Mouse (Mus musculus) macrophage (primary cell): Measurements from ENCODE around the gene Rbm34. TPM values are rescaled to one million over a fixed set of nuclear protein-coding genes. Genes with fewer than 3 reads are reported as not detected.
"Not testable (repeated sequence)": the region's sequence is repeated elsewhere in the genome, so short reads cannot be mapped to it uniquely, and the experiment has no call there.

Experiments
- H3K27ac ChIP-seq: fragments of 350-480 bp; formaldehyde crosslinking; 2 replicates; pipeline ENCODE4 v1.9.0; 2021
- H3K36me3 ChIP-seq: fragments of 350-480 bp; formaldehyde crosslinking; 2 replicates; pipeline ENCODE4 v1.9.0; 2021; ENCODE audit errors: inconsistent target
- H3K4me3 ChIP-seq: fragments of 350-480 bp; formaldehyde crosslinking; 2 replicates; pipeline ENCODE4 v1.9.0; 2021; ENCODE audit errors: inconsistent target
- H3K79me2 ChIP-seq: fragments of 350-480 bp; formaldehyde crosslinking; 2 replicates; pipeline ENCODE4 v1.9.0; 2021; ENCODE audit errors: inconsistent target
- WGBS: methylation state at CpG from one replicate; pipeline ENCODE4 v1.1.7; 2026; ENCODE audit warnings: inconsistent platforms; ENCODE audit not compliant: missing documents; 5-methylcytosine and 5-hydroxymethylcytosine counted together
- polyA plus RNA-seq: library from polyadenylated mRNA; stranded (reverse); fragments of 250-400 nt; gene quantifications from 3 replicates; pipeline ENCODE4 v1.2.4, GENCODE M21; 2018; ENCODE audit warnings: inconsistent platforms

Gene Rbm34
- polyA plus RNA-seq, 1 experiment from 2014 or later = 19.6 TPM

DNA sequence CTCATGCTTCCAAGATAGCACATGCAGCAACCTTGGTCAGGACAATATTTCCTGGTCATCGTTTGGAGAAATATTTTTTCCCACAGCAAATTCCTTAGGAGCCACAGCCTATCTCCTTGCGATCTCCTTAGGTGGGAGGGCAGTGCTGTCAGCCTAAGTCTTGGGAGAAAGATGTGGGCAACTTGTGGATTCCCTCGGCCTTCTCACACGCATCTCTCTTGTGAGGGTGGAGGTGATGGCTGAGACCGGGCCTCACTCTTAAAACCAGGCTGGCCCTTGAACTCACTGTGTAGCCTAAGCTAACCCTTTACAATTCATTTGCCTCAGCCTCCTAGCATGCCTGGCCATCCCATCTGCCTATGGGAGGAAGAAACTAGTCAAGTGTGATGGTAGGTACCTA, 51.2 kb downstream of the Rbm34 start:
- H3K4me3 ChIP-seq = no peak overlapping the region
- no peaks in the 10 kb centered on the region for H3K36me3 ChIP-seq
- no peaks in the 10 kb centered on the region for H3K79me2 ChIP-seq
- H3K27ac ChIP-seq = peak overlapping the region; percentile 97
- WGBS = 94% methylated on average over 5 of the region's 5 CpGs

GRCm38 (mm10) chr8:126919255-126919654, 51.6 kb downstream of the Rbm34 start:
- Histone ChIP-seq H3K27ac (peak overlapping the region; percentile 97), H3K4me3 (no peak overlapping the region), H3K79me2 (no peaks in the 10 kb centered on the region), H3K36me3 (no peaks in the 10 kb centered on the region)
- 86% methylated on average over 2 of the region's 2 CpGs for WGBS

GRCm38 (mm10) chr8:126918356-126918755, 52.5 kb downstream of the Rbm34 start:
- Histone ChIP-seq H3K4me3 (no peak overlapping the region), H3K36me3 (no peaks in the 10 kb centered on the region), H3K27ac (no peak overlapping the region), H3K79me2 (no peaks in the 10 kb centered on the region)
- WGBS = 91% methylated on average over 1 of the region's 1 CpGs

- WGBS = 81% methylated on average over 6 of the region's 6 CpGs
- Histone ChIP-seq H3K4me3 (no peak overlapping the region), H3K79me2 (no peaks in the 10 kb centered on the region), H3K27ac (no peak overlapping the region), H3K36me3 (no peaks in the 10 kb centered on the region)
Measured at GRCm38 (mm10) chr8:126917179-126917905, 53.5 kb downstream of the Rbm34 start.

DNA sequence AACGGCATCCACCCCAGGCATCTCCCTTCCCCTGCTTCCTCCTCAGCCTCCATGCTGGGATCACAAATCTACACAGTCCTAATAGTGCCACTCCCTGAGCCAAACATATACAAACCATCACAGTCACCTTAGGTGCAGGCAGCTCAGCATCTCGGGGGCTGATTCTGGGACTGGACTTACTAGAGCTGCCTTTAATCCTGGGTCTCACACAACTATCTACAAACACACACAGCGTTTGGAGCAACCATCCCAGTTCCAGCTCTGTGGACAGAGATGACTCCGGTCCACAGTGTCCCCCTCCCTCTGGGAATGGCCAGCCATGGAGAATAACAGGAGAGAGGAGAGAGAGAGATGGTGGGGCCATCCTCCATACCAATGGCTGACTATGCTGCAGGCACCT, 54.3 kb downstream of the Rbm34 start:
- WGBS = 100% methylated on average over 2 of the region's 4 CpGs
- Histone ChIP-seq H3K4me3 (no peak overlapping the region), H3K36me3 (no peaks in the 10 kb centered on the region), H3K27ac (no peak overlapping the region), H3K79me2 (no peaks in the 10 kb centered on the region)

DNA sequence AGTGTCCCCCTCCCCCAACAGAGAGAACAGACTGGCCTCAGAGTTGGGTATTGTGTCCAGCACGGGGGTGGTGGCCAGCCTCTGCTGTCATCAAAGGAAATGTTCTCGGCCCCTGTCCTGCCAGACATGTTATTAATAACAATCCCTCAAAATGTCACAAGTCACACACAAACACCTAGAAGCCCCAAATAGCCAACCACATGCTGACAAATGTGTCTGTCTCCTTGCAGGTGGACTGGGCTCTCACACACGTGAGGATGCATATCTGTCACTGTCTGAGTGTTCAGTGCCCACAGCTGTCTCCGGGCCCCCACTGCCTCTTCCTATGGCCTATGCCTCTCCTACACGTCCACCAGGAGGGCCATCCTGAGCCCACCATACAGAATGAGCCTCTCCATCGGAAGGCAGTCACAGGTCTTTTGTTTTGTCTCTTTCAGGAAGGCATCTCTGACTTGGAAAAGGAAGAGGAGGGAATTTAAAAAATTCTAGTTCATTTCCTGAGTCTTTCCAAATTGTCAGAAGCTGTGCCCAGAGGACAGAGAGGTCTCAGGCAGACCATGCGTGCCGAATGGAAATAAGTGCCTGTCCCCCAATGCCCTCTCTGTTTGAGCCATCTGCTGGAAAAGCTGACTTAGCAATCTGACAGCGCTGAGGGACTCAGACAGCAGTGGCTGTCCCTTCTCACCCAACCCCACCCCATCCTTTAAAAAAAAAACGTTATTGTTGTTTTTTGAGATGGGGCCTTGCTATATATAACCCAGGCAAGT, 56.1 kb downstream of the Rbm34 start:
- H3K36me3 ChIP-seq = no peaks in the 10 kb centered on the region
- H3K27ac ChIP-seq = no peak overlapping the region
- no peak overlapping the region for H3K4me3 ChIP-seq
- no peaks in the 10 kb centered on the region for H3K79me2 ChIP-seq
- WGBS = 96% methylated on average over 10 of the region's 10 CpGs

DNA sequence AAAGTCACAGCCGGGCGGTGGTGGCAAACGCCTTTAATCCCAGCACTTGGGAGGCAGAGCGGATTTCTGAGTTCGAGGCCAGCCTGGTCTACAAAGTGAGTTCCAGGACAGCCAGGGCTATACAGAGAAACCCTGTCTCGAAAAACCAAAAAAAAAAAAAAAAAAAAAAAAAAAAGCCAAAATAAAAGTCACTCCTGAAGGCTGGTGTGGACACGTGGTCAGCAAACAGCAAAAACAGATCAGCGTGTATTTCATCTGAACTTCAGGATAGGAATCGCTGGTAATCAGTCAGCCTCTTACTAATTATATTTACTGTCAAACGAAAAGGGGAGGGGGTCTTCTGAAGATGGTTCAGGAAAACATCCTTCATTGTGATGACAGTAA, 56.8 kb downstream of the Rbm34 start:
- H3K27ac ChIP-seq, H3K36me3 ChIP-seq, H3K79me2 ChIP-seq, H3K4me3 ChIP-seq: not testable (repeated sequence)
- WGBS = 93% methylated on average over 9 of the region's 10 CpGs

- H3K79me2 ChIP-seq = no peaks in the 10 kb centered on the region
- no peak overlapping the region for H3K4me3 ChIP-seq
- 84% methylated on average over 12 of the region's 12 CpGs for WGBS
- no peak overlapping the region for H3K27ac ChIP-seq
- no peaks in the 10 kb centered on the region for H3K36me3 ChIP-seq
Measured at GRCm38 (mm10) chr8:126913241-126914106, 57.4 kb downstream of the Rbm34 start.

DNA sequence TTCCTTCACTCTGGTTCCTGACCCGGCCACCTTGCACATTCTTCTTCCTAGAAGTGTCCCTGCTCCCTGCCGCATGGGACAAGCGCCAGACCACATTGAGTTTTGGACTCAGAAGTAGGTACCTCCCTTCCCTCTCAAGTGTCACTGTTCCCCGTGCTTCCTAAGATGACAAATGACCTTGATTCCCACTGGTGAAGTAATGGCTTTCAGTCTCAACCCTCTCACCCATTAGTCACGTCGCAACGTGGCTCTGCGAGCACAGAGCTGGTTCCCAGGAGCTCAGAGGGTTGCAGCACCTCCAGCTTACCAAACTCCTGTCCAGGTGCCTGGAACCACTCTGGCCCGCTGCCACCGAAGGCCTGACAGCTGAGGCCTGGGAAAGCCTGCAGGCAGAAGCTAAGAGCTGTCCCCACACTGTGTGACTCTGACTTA, 61.5 kb downstream of the Rbm34 start:
- Histone ChIP-seq H3K79me2 (no peaks in the 10 kb centered on the region), H3K27ac (peak overlapping the region; percentile 75), H3K4me3 (no peak overlapping the region), H3K36me3 (no peaks in the 10 kb centered on the region)
- 69% methylated on average over 10 of the region's 10 CpGs for WGBS

GRCm38 (mm10) chr8:126908805-126909204, 62.1 kb downstream of the Rbm34 start:
- no peaks in the 10 kb centered on the region for H3K79me2 ChIP-seq
- 3% methylated on average over 6 of the region's 6 CpGs for WGBS
- no peaks in the 10 kb centered on the region for H3K36me3 ChIP-seq
- H3K4me3 ChIP-seq = no peak overlapping the region
- peak overlapping the region; percentile 75 for H3K27ac ChIP-seq

DNA sequence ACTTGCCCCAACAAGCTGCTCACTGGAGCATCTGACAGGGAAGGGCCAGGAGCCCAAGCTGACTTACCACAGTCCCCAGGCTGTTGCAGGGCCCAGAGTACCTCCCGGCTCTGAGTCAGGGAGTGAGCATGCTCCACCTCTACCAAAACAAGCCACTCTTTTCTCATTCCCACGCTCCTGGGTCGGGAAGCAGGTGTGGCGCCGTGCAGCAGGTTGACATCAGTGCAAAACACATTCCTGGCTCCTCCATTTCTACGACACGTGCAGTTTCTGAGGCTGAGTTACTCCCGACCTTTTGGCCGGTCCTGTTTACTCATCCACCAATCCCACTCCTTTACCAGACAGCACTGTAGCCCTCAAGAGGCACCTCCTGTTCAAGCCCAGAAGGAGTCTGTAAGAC, 62.9 kb downstream of the Rbm34 start:
- no peak overlapping the region for H3K27ac ChIP-seq
- no peaks in the 10 kb centered on the region for H3K79me2 ChIP-seq
- no peaks in the 10 kb centered on the region for H3K36me3 ChIP-seq
- 95% methylated on average over 9 of the region's 9 CpGs for WGBS
- H3K4me3 ChIP-seq = no peak overlapping the region

GRCm38 (mm10) chr8:126907374-126907773, 63.5 kb downstream of the Rbm34 start:
- H3K36me3 ChIP-seq = no peaks in the 10 kb centered on the region

DNA sequence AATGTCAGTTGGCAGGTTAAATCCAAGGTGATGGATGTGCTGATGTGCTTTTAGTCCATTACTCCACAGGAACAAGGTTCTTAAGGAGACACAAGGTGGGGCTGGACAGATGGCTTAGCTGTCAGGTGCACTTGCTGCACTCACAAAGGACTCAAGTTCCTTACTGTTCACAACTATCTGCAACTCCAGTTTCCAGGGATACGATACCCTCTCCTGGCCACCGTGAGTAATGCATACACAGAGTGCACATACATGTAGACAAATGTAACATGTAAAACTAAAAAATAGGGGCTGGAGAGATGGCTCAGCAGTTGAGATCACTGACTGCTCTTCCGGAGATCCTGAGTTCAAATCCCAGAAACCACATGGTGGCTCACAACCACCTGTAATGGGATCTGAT, 65.5 kb downstream of the Rbm34 start:
- no peaks in the 10 kb centered on the region for H3K36me3 ChIP-seq
- H3K79me2 ChIP-seq = no peaks in the 10 kb centered on the region
- no peak overlapping the region for H3K4me3 ChIP-seq
- 100% methylated on average over 3 of the region's 3 CpGs for WGBS
- no peak overlapping the region for H3K27ac ChIP-seq

More at GRCm38 (mm10) chr8:126907374-126907773, 63.5 kb downstream of the Rbm34 start:
- WGBS = 92% methylated on average over 3 of the region's 3 CpGs
- no peak overlapping the region for H3K27ac ChIP-seq
- H3K79me2 ChIP-seq = no peaks in the 10 kb centered on the region
- H3K4me3 ChIP-seq = no peak overlapping the region

DNA sequence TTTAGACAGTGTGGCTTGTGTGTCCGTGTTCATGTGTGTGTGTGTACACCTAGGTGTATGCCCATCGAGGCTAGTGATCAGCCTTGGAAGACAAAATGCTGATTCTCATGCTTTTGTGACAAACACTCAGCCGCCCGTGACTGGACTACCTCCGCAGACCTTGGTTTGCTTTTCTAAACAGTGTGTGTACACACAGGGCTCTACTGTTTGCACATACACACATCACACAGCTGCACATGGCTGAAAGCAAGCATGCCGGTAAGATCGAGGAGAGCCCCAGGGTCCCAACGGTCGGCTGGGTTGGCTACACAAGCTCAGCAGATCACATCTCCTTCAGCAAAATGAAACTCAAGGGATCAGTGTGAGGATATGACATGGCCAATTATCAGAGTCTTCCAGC, 66.9 kb downstream of the Rbm34 start:
- 94% methylated on average over 5 of the region's 9 CpGs for WGBS
- Histone ChIP-seq H3K36me3 (no peaks in the 10 kb centered on the region), H3K27ac (no peak overlapping the region), H3K79me2 (no peaks in the 10 kb centered on the region), H3K4me3 (no peak overlapping the region)
